26 mouse cellular contexts compared by ENCODE assay signal in the genomic region with DNA sequence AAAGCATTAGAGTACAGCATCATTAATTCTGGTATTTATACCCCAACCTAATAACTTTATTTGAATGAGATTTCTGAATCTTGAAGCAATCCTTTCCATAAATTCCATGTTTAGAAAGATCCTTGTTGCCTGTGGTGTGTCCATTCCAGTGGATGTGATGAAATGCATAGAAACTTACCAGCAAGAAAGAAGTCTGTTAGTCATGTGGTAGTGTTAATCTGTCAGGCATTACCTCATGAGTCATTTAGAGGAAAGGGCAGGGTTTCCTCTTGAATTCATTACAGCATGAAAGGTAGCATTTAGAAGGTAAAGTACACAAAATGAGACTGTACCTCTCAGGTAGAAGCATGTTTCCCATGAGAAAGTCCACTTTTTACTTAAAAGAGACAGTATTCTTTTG.
DNase-seq lines count a peak whose midpoint lies in the region; ATAC-seq and TF ChIP-seq lines count a peak whose summit lies in the region.
"Had no signal": no experiment of that assay in that cellular context is flagged by ENCODE, and none has a peak within 500 bp of the region (broad histone marks: within the 10 kb centered on the region; RNA-seq: fewer than 3 reads in every experiment).

No protein-coding gene starts in this region.

- peak; percentile 72 for TF ChIP-seq EP300 in CH12.LX (IDR thresholded peaks at IDR 0.05; ENCODE audit: low read length)

- H3K4me1 ChIP-seq in kidney, postnatal 0 days (replicated peaks; ENCODE audit: insufficient read depth, low read length), result no peaks in the 10 kb centered on the region
- H3K4me1 ChIP-seq in CH12.LX (ENCODE audit: control insufficient read depth in 1 of 2, insufficient read depth in 2 of 2), result peaks cover 0 to 22% of the 10 kb centered on the region in 2 experiments; a peak in 2 of 4 replicates
- H3K4me1 ChIP-seq in embryonic fibroblast, embryonic 13.5 days (ENCODE audit: control insufficient read depth, insufficient read depth, low read length), result 0 out of 2 replicates have a peak, but pooled peaks cover 2% of the 10 kb centered on the region
- no peaks in the 10 kb centered on the region for H3K4me1 ChIP-seq in intestine, postnatal 0 days (replicated peaks; ENCODE audit: control insufficient read depth, insufficient read depth, low read length)
- H3K4me1 ChIP-seq: embryonic facial prominence, embryonic 13.5 days; forebrain, embryonic 13.5 days; liver, embryonic 15.5 days; megakaryocyte, embryonic 14.5 days; midbrain, embryonic 12.5 days had no signal

- H3K79me2 ChIP-seq in CH12.LX (replicated peaks; ENCODE audit: control insufficient read depth, extremely low read depth, insufficient read depth, poor library complexity, severe bottlenecking), result no peaks in the 10 kb centered on the region

- dilution Hi-C loops in CH12.LX (cut with MboI; ENCODE audit: extremely low pct_ligation_motif_present, extremely low pct_unique_long_range_greater_than_20kb, low sequenced_read_pairs), result no loop called here

- H3K4me3 ChIP-seq in kidney, postnatal 0 days (replicated peaks; ENCODE audit: low read depth, low read length), result no peak overlapping the region
- H3K4me3 ChIP-seq in CH12.LX (replicated peaks in 1 of 3; ENCODE audit: low read depth in 2 of 3, low read length in 2 of 3, poor library complexity in 1 of 3), result no peak overlapping the region
- H3K4me3 ChIP-seq in embryonic fibroblast, embryonic 13.5 days (ENCODE audit: insufficient read depth, low read length), result no peak overlapping the region
- H3K4me3 ChIP-seq in intestine, postnatal 0 days (ENCODE audit: low read depth, low read length), result no peak overlapping the region
- H3K4me3 ChIP-seq: embryonic facial prominence, embryonic 13.5 days; erythroblast, embryonic 14.5 days; forebrain, embryonic 13.5 days; liver, embryonic 15.5 days; megakaryocyte, embryonic 14.5 days; midbrain, embryonic 12.5 days had no signal

- peak; percentile 57; the same call in 1 of the 2 replicates for ATAC-seq in kidney, postnatal 0 days (replicated peaks; ENCODE audit: low FRiP score, low read depth)
- ATAC-seq in intestine, postnatal 0 days, result peak; percentile 49; the same call in 1 of the 2 replicates
- ATAC-seq: forebrain, embryonic 13.5 days; hindbrain, embryonic 16.5 days had no signal

- in situ Hi-C loops in CH12.LX (cut with MboI; ENCODE audit: low pct_ligation_motif_present, low pct_unique_long_range_greater_than_20kb, low sequenced_read_pairs), result no loop called here

- no peaks in the 10 kb centered on the region for H3K27me3 ChIP-seq in kidney, postnatal 0 days (ENCODE audit: insufficient read depth, low read length)
- H3K27me3 ChIP-seq in CH12.LX (replicated peaks), result no peaks in the 10 kb centered on the region
- H3K27me3 ChIP-seq in intestine, postnatal 0 days (replicated peaks; ENCODE audit: control insufficient read depth, insufficient read depth, low read length), result no peaks in the 10 kb centered on the region
- H3K27me3 ChIP-seq: embryonic facial prominence, embryonic 13.5 days; forebrain, embryonic 13.5 days; liver, embryonic 15.5 days; megakaryocyte, embryonic 14.5 days; midbrain, embryonic 12.5 days had no signal

- no peak for TF ChIP-seq RAD21 in CH12.LX (IDR thresholded peaks at IDR 0.05; ENCODE audit: low read depth, low read length)

- no peaks in the 10 kb centered on the region for H3K36me3 ChIP-seq in kidney, postnatal 0 days (ENCODE audit: insufficient read depth, low read length)
- H3K36me3 ChIP-seq in CH12.LX (replicated peaks in 1 of 2; ENCODE audit: control insufficient read depth in 1 of 2, insufficient read depth in 1 of 2, low read length in 1 of 2), result no peaks in the 10 kb centered on the region
- no peaks in the 10 kb centered on the region for H3K36me3 ChIP-seq in intestine, postnatal 0 days (ENCODE audit: control insufficient read depth, insufficient read depth)
- H3K36me3 ChIP-seq: embryonic facial prominence, embryonic 13.5 days; liver, embryonic 15.5 days; midbrain, embryonic 12.5 days had no signal

- no peak overlapping the region for H3K9ac ChIP-seq in kidney, postnatal 0 days (ENCODE audit: low read depth, low read length)
- no peak overlapping the region for H3K9ac ChIP-seq in CH12.LX (ENCODE audit: insufficient read depth, low read depth)
- H3K9ac ChIP-seq in intestine, postnatal 0 days (ENCODE audit: low read depth, low read length), result no peak overlapping the region
- H3K9ac ChIP-seq: embryonic facial prominence, embryonic 13.5 days; forebrain, embryonic 13.5 days; liver, embryonic 15.5 days; midbrain, embryonic 12.5 days had no signal

- no peak overlapping the region for H3K27ac ChIP-seq in kidney, postnatal 0 days
- no peak overlapping the region for H3K27ac ChIP-seq in CH12.LX (ENCODE audit: insufficient read depth, low read depth)
- H3K27ac ChIP-seq in embryonic fibroblast, embryonic 13.5 days (ENCODE audit: insufficient read depth, low read length), result peak overlapping the region; percentile 83
- no peak overlapping the region for H3K27ac ChIP-seq in intestine, postnatal 0 days (ENCODE audit: low read depth, low read length)
- H3K27ac ChIP-seq: embryonic facial prominence, embryonic 13.5 days; forebrain, embryonic 13.5 days; liver, embryonic 15.5 days; midbrain, embryonic 12.5 days had no signal

- no peak overlapping the region for H3K4me2 ChIP-seq in kidney, postnatal 0 days (ENCODE audit: low read length)
- H3K4me2 ChIP-seq in CH12.LX (ENCODE audit: insufficient read depth, low read depth, poor library complexity, severe bottlenecking), result no peak overlapping the region
- H3K4me2 ChIP-seq in intestine, postnatal 0 days (replicated peaks; ENCODE audit: low read depth), result no peak overlapping the region
- H3K4me2 ChIP-seq: embryonic facial prominence, embryonic 13.5 days; forebrain, embryonic 13.5 days; liver, embryonic 15.5 days; midbrain, embryonic 12.5 days had no signal

- intact Hi-C loops in heart, postnatal 25 days (cut with DNase I), result loop anchor here (10.0 kb wide), 1 partner anchor 81 kb away; no protein-coding TSS in a partner anchor
- intact Hi-C loops in left cerebral cortex, postnatal 10 days (cut with DNase I), result no loop called here

- H3K9me3 ChIP-seq in kidney, postnatal 0 days (replicated peaks; ENCODE audit: low read length), result no peaks in the 10 kb centered on the region
- no peaks in the 10 kb centered on the region for H3K9me3 ChIP-seq in CH12.LX (replicated peaks; ENCODE audit: low read length)
- no peaks in the 10 kb centered on the region for H3K9me3 ChIP-seq in intestine, postnatal 0 days (ENCODE audit: control insufficient read depth)
- H3K9me3 ChIP-seq: embryonic facial prominence, embryonic 13.5 days; forebrain, embryonic 13.5 days; liver, embryonic 15.5 days; megakaryocyte, embryonic 14.5 days; midbrain, embryonic 12.5 days had no signal

- TF ChIP-seq CTCF in kidney, postnatal 0 days (IDR thresholded peaks at IDR 0.05; ENCODE audit: low read depth), result no peak
- no peak for TF ChIP-seq CTCF in CH12.LX (conservative IDR thresholded peaks at IDR 0.05 in 1 of 2, IDR thresholded peaks at IDR 0.05 in 1 of 2; ENCODE audit: low read depth in 2 of 2, low read length in 2 of 2)
- no peak for TF ChIP-seq CTCF in embryonic fibroblast, embryonic 13.5 days (IDR thresholded peaks at IDR 0.05; ENCODE audit: borderline replicate concordance, insufficient read depth, low read length)
- TF ChIP-seq CTCF in intestine, postnatal 0 days (IDR thresholded peaks at IDR 0.05; ENCODE audit: low read depth), result no peak

- TF ChIP-seq POLR2A in CH12.LX (IDR thresholded peaks at IDR 0.05; ENCODE audit: low read depth, low read length), result no peak
- TF ChIP-seq POLR2A in embryonic fibroblast, embryonic 13.5 days (IDR thresholded peaks at IDR 0.05; ENCODE audit: low read depth, low read length), result no peak

- peak; percentile 29 for DNase-seq in kidney, postnatal 0 days (ENCODE audit: low spot score)
- DNase-seq in kidney, postnatal 36 days, result no peak
- DNase-seq in CH12.LX (ENCODE audit: extremely low read depth), result peak; percentile 46
- DNase-seq in ovary, postnatal 36 days (ENCODE audit: low spot score), result no peak
- no peak for DNase-seq in heart, postnatal 25 days (ENCODE audit: low spot score)
- no peak for DNase-seq in left cerebral cortex, postnatal 10 days (ENCODE audit: extremely low spot score in 1 of 2, low spot score in 2 of 2)
- DNase-seq: adrenal gland, adult 2 months; cerebellum, adult 9-10 months; gastrocnemius, postnatal 10 days; heart, postnatal 14 days; kidney, adult 18-20 months; layer of hippocampus, postnatal 36 days; liver; lung, postnatal 4 days; right cerebral cortex, adult 18-20 months; thymus, adult 2 months; thymus, postnatal 36 days had no signal

TF ChIP-seq in CH12.LX, 34 proteins besides CTCF, POLR2A, EP300 and RAD21 (continues in another document):
- TF ChIP-seq E2F4 (IDR thresholded peaks at IDR 0.05; ENCODE audit: insufficient replicate concordance, low read depth, low read length) (no peak), IRF4 (IDR thresholded peaks at IDR 0.05; ENCODE audit: low read depth, low read length) (peak; percentile 92), ZC3H11A (IDR thresholded peaks at IDR 0.05; ENCODE audit: low read depth, low read length) (no peak), SMC3 (IDR thresholded peaks at IDR 0.05; ENCODE audit: low read depth, low read length) (no peak), BHLHE40 (IDR thresholded peaks at IDR 0.05; ENCODE audit: low read depth, low read length) (0 out of 2 replicates have a peak, but pooled peaks have one; percentile 11), SIN3A (IDR thresholded peaks at IDR 0.05; ENCODE audit: low read length) (no peak), UBTF (IDR thresholded peaks at IDR 0.05; ENCODE audit: low read depth, low read length) (no peak), MAFK (IDR thresholded peaks at IDR 0.05; ENCODE audit: insufficient replicate concordance, low read length) (no peak), KAT2A (IDR thresholded peaks at IDR 0.05; ENCODE audit: insufficient replicate concordance, low read length) (no peak), CHD1 (IDR thresholded peaks at IDR 0.05; ENCODE audit: low read depth, low read length) (no peak), ZKSCAN1 (IDR thresholded peaks at IDR 0.05; ENCODE audit: borderline replicate concordance, low read depth, low read length) (no peak), USF1 (IDR thresholded peaks at IDR 0.05; ENCODE audit: low read depth, low read length) (no peak), PAX5 (IDR thresholded peaks at IDR 0.05; ENCODE audit: low read length) (no peak), TBP (conservative IDR thresholded peaks at IDR 0.05; ENCODE audit: low read depth, low read length) (no peak), ETS1 (conservative IDR thresholded peaks at IDR 0.05; ENCODE audit: low read depth, low read length) (peak; percentile 54), NELFE (IDR thresholded peaks at IDR 0.05; ENCODE audit: low read depth, low read length) (no peak), ZMIZ1 (IDR thresholded peaks at IDR 0.05; ENCODE audit: low read depth, low read length) (no peak), MAX (IDR thresholded peaks at IDR 0.05; ENCODE audit: low read length) (no peak), HCFC1 (IDR thresholded peaks at IDR 0.05; ENCODE audit: low read depth, low read length) (no peak), MYC (IDR thresholded peaks at IDR 0.05; ENCODE audit: low read depth, low read length) (no peak), GABPA (IDR thresholded peaks at IDR 0.05; ENCODE audit: insufficient replicate concordance, low read depth, low read length) (no peak)

Comparison
In these comparisons a context has a peak if more than half of its experiments do, and no peak if none do; other contexts are left out.
1. DNase-seq: peak in kidney, postnatal 0 days (single experiment) and CH12.LX (single experiment); none in kidney, postnatal 36 days (0 of 2), ovary, postnatal 36 days (single experiment), heart, postnatal 25 days (single experiment) and left cerebral cortex, postnatal 10 days (0 of 2).